Mouse (Mus musculus): ENCODE measurements around the gene Zbtb42. TPM values are rescaled to one million over a fixed set of nuclear protein-coding genes. Genes with fewer than 3 reads are reported as not detected.

Gene Zbtb42
- polyA plus RNA-seq, 1 experiment from 2014 or later = 3.7 TPM

DNA sequence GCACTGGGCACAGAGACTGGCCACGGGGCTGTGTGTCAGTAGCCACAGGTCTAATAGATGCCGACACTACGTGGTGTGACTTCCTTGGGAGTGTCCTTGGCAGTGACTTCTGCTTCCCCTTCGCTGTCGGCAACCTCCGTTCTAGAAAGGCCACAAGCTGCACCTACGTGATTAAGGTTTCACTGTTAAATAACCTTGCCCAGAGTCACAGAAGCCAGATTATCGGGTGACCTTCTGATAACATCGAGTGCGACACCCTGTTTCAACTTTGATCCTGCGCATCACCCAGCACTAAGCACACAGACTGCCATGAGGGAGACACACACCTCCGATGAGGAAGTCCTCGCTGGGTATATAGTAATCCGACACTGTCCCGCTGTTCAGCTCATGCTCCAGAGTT lies 9.8 kb downstream of the Zbtb42 start:
- no peak overlapping the region for H3K4me3 ChIP-seq (ENCODE audit: low read depth, low read length)
- no peak overlapping the region for H3K4me2 ChIP-seq (ENCODE audit: low read depth, low read length)
- no peak for DNase-seq (ENCODE audit: low spot score)
- ATAC-seq (ENCODE audit: low read depth) = no peak
- H3K27me3 ChIP-seq (replicated peaks; ENCODE audit: control insufficient read depth, insufficient read depth, low read length) = no peaks in the 10 kb centered on the region
- WGBS = 66% methylated on average over 15 of the region's 15 CpGs
- H3K36me3 ChIP-seq (ENCODE audit: control insufficient read depth, insufficient read depth, low read length) = no peaks in the 10 kb centered on the region
- H3K9ac ChIP-seq (ENCODE audit: low read depth, low read length) = no peak overlapping the region
- H3K4me1 ChIP-seq (ENCODE audit: control insufficient read depth, insufficient read depth, low read length) = peaks cover 6% of the 10 kb centered on the region
- no peaks in the 10 kb centered on the region for H3K9me3 ChIP-seq (ENCODE audit: control insufficient read depth, low read length)
- no peak overlapping the region for H3K27ac ChIP-seq (replicated peaks; ENCODE audit: low read depth, low read length)

GRCm38 (mm10) chr12:112693185-112694126 lies 14.8 kb downstream of the Zbtb42 start:
- Histone ChIP-seq H3K27ac (replicated peaks; ENCODE audit: low read depth, low read length) (peak overlapping the region; percentile 83), H3K36me3 (ENCODE audit: control insufficient read depth, insufficient read depth, low read length) (no peaks in the 10 kb centered on the region), H3K4me3 (ENCODE audit: low read depth, low read length) (peak overlapping the region; percentile 84), H3K9ac (ENCODE audit: low read depth, low read length) (peak overlapping the region; percentile 96), H3K9me3 (ENCODE audit: control insufficient read depth, low read length) (no peaks in the 10 kb centered on the region), H3K4me1 (ENCODE audit: control insufficient read depth, insufficient read depth, low read length) (peaks cover 10% of the 10 kb centered on the region), H3K27me3 (replicated peaks; ENCODE audit: control insufficient read depth, insufficient read depth, low read length) (no peaks in the 10 kb centered on the region), H3K4me2 (ENCODE audit: low read depth, low read length) (peak overlapping the region; percentile 82)
- ATAC-seq (ENCODE audit: low read depth) (peak; percentile 97), DNase-seq (ENCODE audit: low spot score) (peak; percentile 94)
- WGBS = 3% methylated on average over 46 of the region's 54 CpGs

GRCm38 (mm10) chr12:112694127-112694475 lies 15.5 kb downstream of the Zbtb42 start:
- WGBS = 80% methylated on average over 10 of the region's 10 CpGs
- Histone ChIP-seq H3K4me1 (ENCODE audit: control insufficient read depth, insufficient read depth, low read length) (peaks cover 10% of the 10 kb centered on the region), H3K36me3 (ENCODE audit: control insufficient read depth, insufficient read depth, low read length) (no peaks in the 10 kb centered on the region), H3K9ac (ENCODE audit: low read depth, low read length) (peak overlapping the region; percentile 96), H3K4me3 (ENCODE audit: low read depth, low read length) (peak overlapping the region; percentile 84), H3K4me2 (ENCODE audit: low read depth, low read length) (peak overlapping the region; percentile 82), H3K27me3 (replicated peaks; ENCODE audit: control insufficient read depth, insufficient read depth, low read length) (no peaks in the 10 kb centered on the region), H3K27ac (replicated peaks; ENCODE audit: low read depth, low read length) (peak overlapping the region; percentile 83), H3K9me3 (ENCODE audit: control insufficient read depth, low read length) (no peaks in the 10 kb centered on the region)
- no peak for ATAC-seq (ENCODE audit: low read depth)
- DNase-seq (ENCODE audit: low spot score) = no peak

GRCm38 (mm10) chr12:112696806-112697425 lies 18.3 kb downstream of the Zbtb42 start:
- no peaks in the 10 kb centered on the region for H3K9me3 ChIP-seq (ENCODE audit: control insufficient read depth, low read length)
- H3K27ac ChIP-seq (replicated peaks; ENCODE audit: low read depth, low read length) = no peak overlapping the region
- no peak overlapping the region for H3K9ac ChIP-seq (ENCODE audit: low read depth, low read length)
- ATAC-seq (ENCODE audit: low read depth) = no peak
- H3K27me3 ChIP-seq (replicated peaks; ENCODE audit: control insufficient read depth, insufficient read depth, low read length) = no peaks in the 10 kb centered on the region
- WGBS = 73% methylated on average over 3 of the region's 3 CpGs
- peaks cover 23% of the 10 kb centered on the region for H3K4me1 ChIP-seq (ENCODE audit: control insufficient read depth, insufficient read depth, low read length)
- no peak overlapping the region for H3K4me3 ChIP-seq (ENCODE audit: low read depth, low read length)
- no peaks in the 10 kb centered on the region for H3K36me3 ChIP-seq (ENCODE audit: control insufficient read depth, insufficient read depth, low read length)
- no peak overlapping the region for H3K4me2 ChIP-seq (ENCODE audit: low read depth, low read length)
- DNase-seq (ENCODE audit: low spot score) = no peak

GRCm38 (mm10) chr12:112700522-112700921 lies 21.9 kb downstream of the Zbtb42 start:
- Histone ChIP-seq H3K9ac (ENCODE audit: low read depth, low read length) (peak overlapping the region; percentile 35; the same call in 1 of the 2 replicates), H3K27me3 (replicated peaks; ENCODE audit: control insufficient read depth, insufficient read depth, low read length) (no peaks in the 10 kb centered on the region), H3K4me1 (ENCODE audit: control insufficient read depth, insufficient read depth, low read length) (peaks cover 14% of the 10 kb centered on the region), H3K4me3 (ENCODE audit: low read depth, low read length) (no peak overlapping the region), H3K27ac (replicated peaks; ENCODE audit: low read depth, low read length) (no peak overlapping the region; the same call in 1 of the 2 replicates), H3K4me2 (ENCODE audit: low read depth, low read length) (peak overlapping the region; percentile 38), H3K36me3 (ENCODE audit: control insufficient read depth, insufficient read depth, low read length) (no peaks in the 10 kb centered on the region), H3K9me3 (ENCODE audit: control insufficient read depth, low read length) (no peaks in the 10 kb centered on the region)
- DNase-seq (ENCODE audit: low spot score) = peak; percentile 83
- ATAC-seq (ENCODE audit: low read depth) = peak; percentile 84
- WGBS = 2% methylated on average over 15 of the region's 15 CpGs

GRCm38 (mm10) chr12:112702374-112703320 lies 24.0 kb downstream of the Zbtb42 start:
- Histone ChIP-seq H3K9me3 (ENCODE audit: control insufficient read depth, low read length) (no peaks in the 10 kb centered on the region), H3K27me3 (replicated peaks; ENCODE audit: control insufficient read depth, insufficient read depth, low read length) (peaks cover 7% of the 10 kb centered on the region), H3K4me1 (ENCODE audit: control insufficient read depth, insufficient read depth, low read length) (peaks cover 14% of the 10 kb centered on the region), H3K36me3 (ENCODE audit: control insufficient read depth, insufficient read depth, low read length) (no peaks in the 10 kb centered on the region), H3K9ac (ENCODE audit: low read depth, low read length) (no peak overlapping the region), H3K4me2 (ENCODE audit: low read depth, low read length) (no peak overlapping the region), H3K27ac (replicated peaks; ENCODE audit: low read depth, low read length) (no peak overlapping the region), H3K4me3 (ENCODE audit: low read depth, low read length) (no peak overlapping the region)
- 46% methylated on average over 6 of the region's 6 CpGs for WGBS
- DNase-seq (ENCODE audit: low spot score) = peak; percentile 26
- ATAC-seq (ENCODE audit: low read depth) = no peak

DNA sequence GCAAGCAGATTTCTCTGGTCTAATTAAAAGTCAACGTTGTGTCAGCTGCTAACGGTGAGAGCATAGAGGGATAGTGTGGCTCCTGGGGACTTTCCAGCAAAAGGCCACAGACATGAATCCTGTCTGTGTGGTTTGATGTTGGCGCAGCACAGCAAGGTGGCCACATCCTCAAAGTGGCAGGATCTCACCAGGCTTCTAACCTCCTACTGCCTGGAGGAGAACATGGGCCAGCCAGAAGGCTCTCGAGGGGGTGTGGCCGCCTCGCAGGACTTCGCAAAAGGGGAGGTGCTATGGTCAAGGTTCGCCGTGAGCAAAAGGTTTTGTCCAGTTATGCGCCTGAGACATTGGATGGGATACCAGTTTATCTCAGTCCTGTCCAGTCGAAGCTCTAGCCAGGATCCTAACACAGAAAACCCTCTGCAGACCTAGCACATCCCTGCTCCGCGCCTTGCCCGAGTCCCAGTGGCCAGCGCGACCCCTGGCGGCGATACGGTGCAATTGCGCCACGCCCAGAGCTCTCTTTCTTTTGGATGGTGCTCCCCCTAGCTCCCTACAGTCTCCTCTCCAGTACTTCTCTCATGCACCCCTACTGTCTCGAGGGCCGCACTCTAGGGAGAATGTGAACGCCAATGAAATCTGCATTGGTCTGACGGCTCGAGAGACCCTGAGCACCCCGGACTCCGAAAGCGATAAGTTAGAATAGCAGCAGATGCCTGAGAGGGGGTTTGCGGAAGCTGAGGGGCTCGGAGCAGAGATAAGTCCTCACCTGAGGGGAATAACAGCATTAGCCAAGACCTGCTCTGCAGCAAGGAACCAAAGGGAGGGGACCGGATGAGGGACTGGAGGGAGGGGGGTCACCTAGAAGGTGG lies 28.3 kb downstream of the Zbtb42 start:
- Histone ChIP-seq H3K9ac (ENCODE audit: low read depth, low read length) (peak overlapping the region; percentile 42; the same call in 1 of the 2 replicates), H3K9me3 (ENCODE audit: control insufficient read depth, low read length) (no peaks in the 10 kb centered on the region), H3K36me3 (ENCODE audit: control insufficient read depth, insufficient read depth, low read length) (no peaks in the 10 kb centered on the region), H3K27ac (replicated peaks; ENCODE audit: low read depth, low read length) (no peak overlapping the region), H3K4me2 (ENCODE audit: low read depth, low read length) (peak overlapping the region; percentile 54), H3K27me3 (replicated peaks; ENCODE audit: control insufficient read depth, insufficient read depth, low read length) (peaks cover 13% of the 10 kb centered on the region), H3K4me3 (ENCODE audit: low read depth, low read length) (peak overlapping the region; percentile 29), H3K4me1 (ENCODE audit: control insufficient read depth, insufficient read depth, low read length) (no peaks in the 10 kb centered on the region)
- DNase-seq (ENCODE audit: low spot score) = peak; percentile 84
- 14% methylated on average over 31 of the region's 32 CpGs for WGBS
- ATAC-seq (ENCODE audit: low read depth) = peak; percentile 87
